Mouse (Mus musculus): Measurements from ENCODE around the gene Gm11042. TPM values are rescaled to one million over a fixed set of nuclear protein-coding genes. Genes with fewer than 3 reads are reported as not detected.

The Gm11042 gene
- polyA plus RNA-seq (2017; shearing (Covaris generic)) = not detected

GRCm38 (mm10) chr12:74316344-74316973 lies at the start of gene Gm11042:
Gene Gm11042 (minus strand): TSS chr12:74316394.

